Mouse (Mus musculus): ENCODE measurements around the gene Tgds.
"Not testable (repeated sequence)": the region's sequence is repeated elsewhere in the genome, so short reads cannot be mapped to it uniquely, and the experiment has no call there.

Gene Tgds

DNA sequence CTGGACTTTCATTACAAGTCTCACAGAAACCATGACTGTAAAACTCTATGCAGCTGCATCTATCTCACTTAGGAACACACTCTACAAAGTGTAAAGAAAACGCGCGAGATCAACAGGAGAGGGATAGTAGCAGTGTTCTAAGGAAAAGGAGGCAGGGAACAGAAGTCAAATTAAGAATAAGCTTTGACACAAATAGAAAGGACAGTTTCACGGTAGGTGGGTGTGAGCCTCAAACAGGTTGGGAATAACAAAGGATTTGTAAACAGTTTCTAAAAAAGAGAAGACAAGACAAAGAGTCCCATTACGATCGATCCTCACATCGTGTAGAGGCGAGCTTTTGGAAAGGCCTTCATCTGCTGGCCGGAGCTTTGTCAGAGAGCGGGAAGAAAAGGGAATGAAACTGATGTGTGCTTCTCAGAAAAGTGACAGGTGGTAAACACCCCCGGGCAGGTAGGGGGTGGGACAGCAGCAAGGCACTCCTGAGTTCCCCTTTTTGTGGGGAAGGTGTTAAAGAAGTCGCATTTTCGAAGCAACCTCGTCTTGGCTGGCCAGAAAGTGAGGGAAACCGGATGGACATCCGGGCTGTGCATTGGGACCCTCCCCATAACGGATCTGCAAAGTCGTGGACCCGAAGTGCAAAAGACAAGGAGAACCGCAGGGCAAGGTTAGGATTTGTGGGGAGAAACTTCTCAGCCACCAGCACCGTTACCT lies 469 bp downstream of the Tgds start:
- DNase-seq = peak in 1 of 2 experiments; percentile 59

DNA sequence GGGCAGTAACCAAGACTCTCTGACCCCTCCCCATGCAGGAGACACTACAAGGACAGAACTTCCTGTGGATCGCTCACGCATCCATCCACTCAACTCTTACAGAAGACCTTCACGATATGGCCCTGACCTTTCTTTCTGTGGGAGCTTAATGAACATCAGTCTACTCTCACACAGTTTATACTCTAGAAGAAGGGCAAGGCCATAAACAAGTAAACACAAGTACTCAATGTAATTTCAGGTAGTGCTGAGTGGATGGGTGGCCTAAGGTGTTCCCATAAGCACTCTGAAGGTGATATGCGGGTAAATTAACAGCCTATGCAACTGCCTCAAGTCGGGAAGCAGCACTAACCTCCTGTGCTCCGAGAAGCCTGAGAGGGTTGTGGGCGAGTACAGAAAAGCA lies 1.1 kb downstream of the Tgds start:
- DNase-seq = no peak

DNA sequence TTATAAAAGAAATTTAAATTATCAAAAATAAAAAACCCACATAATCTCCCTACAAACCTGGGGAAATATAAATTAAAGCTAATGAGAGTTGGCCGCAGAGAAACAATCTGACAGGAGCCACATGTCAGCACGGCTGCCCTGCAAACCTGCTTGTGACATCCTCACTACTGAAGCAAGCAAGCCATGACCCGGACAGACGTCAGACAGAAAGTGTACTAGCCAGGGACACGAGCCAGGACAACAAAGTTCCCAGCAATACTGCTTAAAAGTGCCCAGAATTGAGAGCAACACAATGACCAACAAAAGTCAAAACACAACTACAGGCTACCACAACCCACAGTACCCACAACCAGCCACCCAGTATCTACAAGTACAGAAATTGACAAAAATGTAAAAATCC lies 6.3 kb downstream of the Tgds start:
- no peak for DNase-seq

DNA sequence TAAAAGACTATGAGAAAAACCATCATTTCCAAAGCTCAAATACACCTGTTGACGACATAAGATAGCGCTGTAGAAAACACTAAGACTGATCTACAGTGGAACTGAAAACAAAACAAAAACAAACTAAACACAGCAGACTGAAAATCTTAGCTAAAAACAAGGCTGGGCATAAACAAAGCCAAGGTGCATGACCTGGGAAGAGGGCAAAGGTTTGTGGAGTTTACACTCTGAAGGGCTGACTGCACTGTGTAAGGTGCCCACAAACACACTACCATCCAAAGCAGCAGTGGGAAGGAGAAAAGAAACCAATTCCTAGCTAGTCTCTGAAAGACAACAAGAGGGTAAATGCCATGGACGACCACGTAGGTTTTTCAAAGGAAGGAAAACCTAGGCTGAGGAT lies 7.8 kb downstream of the Tgds start:
- no peak for DNase-seq

DNA sequence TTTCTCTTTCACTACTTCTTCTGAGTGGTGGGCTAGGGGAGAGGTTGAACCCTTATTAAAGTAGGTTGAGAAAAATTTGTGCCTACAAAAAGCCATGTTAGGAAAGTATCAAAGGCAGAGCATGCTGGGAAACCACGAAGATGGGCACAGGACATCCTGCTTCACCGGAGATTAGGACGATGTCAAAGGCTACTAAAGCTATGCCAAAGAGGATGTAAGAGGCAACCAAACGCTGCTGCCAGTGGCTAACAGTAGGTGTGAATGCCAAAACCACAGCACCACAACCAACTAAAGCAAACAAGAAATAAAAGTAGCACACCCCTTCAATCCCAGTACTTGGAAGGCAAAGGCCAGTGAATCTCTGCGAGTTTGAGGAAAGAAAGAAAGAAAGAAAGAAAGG lies 8.4 kb downstream of the Tgds start:
- no peak for DNase-seq

DNA sequence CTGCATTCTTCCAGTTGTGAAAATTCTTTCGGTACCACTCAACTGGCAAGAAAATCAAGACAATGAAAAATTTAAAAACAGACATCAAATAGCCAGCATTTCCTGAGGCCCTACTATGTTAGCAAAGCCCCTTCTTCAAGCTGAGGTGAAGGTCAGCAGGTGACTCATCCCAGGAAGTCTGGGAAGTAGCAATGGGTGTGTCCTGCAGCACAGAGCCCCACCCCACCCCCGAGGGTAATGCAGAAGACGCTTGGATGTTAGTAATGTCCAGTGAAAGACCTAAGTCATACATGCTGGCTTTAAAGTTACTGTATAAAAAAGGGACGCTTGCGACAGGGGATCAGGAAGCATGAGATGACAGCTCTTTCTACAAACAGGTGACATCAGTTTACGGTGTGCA lies 19.4 kb downstream of the Tgds start:
- DNase-seq = no peak

DNA sequence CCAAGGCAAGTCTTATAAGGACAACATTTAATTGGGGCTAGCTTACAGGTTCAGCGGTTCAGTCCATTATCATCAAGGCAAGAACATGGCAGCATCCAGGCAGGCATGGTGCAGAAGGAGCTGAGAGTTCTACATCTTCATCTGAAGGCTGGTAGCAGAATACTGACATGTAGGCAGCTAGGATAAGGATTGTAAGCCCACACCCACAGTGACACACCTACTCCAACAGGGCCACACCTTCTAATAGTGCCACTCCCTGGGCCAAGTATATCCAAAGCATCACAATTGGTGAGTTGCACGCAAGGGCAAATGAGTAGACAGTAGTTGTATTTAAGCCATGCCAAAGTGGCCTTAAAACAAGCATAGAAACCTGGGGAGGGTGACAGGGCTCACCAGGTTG lies 25.1 kb downstream of the Tgds start:
- DNase-seq = not testable (repeated sequence)

DNA sequence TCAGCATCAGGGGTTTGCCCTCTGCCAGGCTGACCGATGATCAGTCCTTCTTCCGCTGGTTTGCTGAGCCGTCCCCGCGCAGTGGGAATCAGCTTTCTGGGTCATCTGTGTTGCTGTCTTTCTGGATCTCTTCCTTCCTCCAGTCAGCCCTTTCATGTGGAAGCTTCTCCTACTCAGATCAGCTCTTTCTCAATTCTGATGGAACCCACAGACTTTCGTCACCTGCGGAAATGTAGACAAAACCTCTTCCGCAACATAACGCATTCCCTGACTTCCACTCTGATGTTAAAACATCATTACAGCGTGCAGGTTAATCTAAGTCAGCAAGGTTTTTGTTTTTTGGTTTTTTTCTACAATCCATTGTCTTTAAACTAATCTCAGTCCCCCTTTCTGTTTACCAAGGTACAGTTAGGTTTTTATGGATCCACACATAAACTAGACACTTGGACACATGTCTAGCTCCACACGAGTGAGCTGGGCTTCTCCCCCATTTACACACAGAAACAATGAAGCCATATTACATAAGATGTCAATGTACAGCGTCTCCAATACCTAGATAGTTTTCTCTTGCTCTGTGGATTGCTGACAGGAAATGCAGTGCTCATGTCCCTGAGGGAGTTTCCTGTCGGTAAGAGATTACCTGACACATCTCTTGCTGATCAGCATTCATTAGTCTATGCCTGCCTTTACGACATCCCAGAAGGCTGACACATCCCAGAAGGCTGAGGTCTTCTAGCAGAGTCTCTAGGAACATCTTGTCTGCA lies 31.1 kb downstream of the Tgds start:
- DNase-seq = no peak

DNA sequence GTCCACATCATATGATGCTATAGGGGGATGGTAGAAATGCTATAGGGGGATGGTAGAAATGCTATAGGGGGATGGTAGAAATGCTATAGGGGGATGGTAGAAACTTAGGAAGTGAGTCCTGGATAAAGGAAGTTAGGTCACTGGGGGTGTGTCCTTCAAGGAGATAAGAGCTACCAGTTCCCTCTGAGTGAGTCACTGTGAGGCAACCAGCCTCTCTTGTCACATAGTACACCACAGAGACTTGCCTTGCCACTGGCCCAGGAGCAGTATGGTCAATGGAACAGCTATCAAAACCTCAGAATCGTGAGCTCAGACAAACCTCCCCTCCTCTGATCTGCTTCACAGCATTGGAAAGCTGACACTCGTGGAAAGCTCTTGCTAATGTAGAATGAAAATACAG lies 34.3 kb downstream of the Tgds start:
- no peak for DNase-seq

DNA sequence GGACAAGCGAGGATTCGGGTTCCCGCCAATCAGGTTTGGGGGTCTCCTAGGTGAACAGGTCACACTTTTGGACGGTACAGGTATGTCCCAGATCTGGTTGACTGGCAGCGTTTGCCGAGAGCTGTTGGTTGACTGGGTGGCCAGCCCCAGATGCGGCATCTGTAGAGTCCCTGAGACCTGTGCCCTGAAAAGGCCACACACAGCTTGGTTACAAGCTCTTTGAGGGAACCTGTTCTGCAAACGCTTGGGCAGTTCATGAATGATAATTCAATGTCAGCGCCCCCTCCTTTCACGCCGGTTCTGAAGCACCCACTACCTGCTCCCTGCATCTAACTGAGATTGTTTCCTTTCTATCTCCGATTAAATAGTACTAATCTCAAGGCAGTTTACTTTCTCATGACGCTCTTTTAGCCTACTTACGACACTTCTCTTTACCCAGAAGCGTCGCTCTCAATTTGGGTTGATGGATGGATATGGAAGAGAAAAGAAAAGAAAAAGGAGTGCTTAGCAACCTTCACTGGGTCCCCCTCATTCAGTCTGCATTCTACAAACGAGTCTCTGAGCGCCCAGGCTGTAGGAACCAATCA lies 42.7 kb downstream of the Tgds start:
- no peak for DNase-seq

DNA sequence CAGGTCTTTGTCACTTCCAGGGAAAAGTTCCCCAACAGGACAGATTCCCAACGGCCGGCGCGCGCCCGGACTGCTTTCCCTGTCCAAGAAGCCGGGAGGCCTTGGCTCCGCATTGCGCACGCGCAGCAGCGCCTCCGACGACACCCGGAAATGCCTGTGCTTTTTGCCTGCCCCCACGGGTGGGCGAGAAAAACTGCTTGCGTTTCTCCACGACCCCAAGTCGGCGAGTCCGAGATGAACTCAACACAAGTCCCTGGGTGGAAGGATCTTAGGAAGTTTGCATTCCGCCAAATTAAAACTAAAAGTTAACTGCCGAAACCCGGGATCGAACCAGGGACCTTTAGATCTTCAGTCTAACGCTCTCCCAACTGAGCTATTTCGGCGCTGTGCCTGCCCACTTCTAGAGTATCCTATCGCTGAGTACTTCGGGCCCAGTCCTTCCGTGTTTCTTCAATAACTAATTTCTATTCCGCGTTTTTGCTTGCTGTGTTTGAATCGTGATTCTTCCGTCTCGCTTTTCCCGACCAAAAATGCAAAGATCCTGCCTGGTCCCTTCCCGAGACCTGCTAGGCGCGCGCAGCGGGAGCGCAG lies 43.2 kb downstream of the Tgds start:
- peak; percentile 90 to 93 for DNase-seq

DNA sequence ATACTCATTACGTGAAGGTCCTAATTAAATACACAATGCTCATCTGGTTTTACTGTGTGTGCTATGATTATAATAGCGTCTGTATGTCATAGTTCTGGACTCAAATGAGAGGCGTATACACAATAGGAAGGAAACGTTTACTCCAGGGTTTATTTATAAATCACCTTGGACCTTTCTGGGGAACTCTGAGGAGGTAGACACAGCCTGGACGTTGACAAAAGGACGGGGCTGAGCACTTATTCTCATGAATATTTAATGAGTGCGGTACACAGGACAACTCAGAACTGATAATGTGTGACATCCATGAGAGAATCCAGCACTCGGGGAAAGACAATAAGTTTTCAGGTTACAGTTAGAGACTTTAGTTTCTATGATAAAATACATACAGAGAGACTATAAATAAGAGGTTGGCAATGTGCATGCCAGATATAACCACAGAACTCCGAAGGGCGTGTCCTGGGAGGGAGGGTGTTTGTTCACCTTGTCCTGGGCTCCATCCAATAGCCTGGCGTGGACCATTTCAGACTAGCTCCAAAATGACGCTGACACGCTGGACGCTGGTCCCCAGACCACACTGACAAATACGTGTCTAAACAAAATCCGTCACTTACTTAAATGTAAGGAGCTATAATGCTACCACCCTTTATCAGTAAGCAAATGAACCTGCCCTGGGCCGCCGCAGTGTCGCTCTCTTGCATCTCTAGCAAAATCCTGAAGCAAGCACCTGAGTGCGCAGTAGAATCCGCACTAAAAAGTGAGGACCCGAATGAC lies 43.9 kb downstream of the Tgds start:
- peak; percentile 1 to 4 for DNase-seq

DNA sequence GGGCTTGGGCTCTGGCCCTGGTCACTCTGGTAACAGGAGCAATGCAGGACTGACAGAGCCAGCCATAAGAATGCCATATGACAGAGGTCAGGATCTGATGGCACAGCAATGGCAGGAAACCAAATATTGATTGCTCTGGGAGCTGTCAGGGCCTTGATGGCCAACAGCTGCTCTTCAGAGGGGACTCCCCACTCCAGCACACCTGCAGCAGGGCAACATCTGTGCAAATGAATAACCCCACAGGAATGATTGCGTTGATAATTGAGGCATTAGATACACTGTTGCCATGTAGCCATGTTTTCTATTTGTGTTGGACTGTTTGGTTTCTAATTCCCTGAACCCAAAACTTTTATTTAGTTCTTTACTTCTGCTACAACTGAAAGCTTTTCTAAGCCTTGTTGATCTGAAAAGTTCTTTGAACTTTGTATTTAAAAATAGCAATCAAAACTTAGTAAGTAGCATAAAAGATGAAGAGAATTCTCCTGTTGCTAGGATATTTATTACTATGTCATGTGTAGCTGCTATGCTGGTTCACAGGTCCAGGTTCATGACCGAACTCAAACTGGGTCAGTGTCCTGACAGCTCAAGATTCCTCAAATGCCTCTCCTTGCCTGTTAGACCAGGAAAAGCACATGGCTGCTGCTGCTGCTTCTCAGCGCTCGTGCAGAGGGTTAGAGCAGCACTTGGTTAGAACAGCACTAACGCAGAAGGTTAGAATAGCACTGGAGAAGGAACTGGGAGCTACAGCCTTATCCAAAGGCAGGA lies 46.1 kb downstream of the Tgds start:
- DNase-seq = no peak

DNA sequence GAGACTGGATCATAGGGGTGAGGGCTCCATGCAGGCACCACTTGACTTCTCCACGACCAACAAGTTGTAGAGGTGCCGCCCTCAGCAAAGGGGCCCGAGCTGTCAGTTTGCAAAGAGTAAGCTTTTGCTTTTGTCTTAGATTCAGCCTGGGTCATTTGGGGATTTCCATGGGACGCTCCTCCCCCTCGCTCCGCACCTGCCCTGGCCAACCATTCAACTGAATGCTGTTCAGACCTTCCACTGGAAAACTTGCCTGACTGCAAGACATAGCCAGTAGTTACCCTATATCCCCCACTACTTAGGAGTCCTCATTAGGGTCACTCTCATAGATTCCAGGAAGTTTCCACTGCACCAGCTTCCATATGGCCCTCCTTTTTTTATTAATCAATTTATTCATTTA lies 48.7 kb downstream of the Tgds start:
- no peak for DNase-seq

DNA sequence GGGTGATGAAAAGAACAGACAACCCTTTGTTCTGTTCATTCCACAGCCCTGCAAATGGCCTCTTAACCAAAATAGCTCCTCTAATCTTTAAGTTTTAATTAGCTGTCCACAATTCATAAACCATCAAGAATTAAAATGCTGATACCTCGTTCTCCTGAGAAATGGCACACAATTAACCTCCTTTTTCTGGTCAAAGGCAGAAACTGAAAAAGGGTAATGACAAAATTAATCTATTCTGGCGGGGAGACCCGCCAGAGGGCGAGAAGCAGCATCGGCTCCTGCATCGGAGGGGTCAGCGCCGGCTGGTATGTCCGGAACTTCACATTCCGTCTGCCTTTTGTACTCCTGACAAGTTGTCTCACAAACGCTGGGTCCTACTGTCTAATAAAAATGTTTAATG lies 51.9 kb downstream of the Tgds start:
- DNase-seq = no peak

DNA sequence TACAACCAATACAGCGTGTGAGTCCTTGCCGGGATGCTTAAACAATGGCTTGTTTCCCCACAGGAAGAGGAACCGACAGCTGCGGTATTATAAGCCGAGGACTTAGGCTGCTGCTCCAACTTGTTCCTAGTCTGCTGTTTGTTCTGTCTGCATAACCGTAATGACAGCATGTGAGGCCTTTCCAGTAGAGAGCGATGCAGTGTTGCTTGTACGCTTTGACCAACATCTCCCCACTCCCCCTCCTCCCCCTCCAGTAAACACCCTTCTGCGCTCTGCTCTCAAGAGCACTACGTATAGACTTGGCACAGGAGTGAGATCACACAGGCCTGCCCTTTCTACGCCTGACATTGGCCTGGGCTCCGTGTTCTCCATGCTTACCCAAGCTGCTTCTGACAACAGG lies 62.5 kb downstream of the Tgds start:
- DNase-seq = no peak

DNA sequence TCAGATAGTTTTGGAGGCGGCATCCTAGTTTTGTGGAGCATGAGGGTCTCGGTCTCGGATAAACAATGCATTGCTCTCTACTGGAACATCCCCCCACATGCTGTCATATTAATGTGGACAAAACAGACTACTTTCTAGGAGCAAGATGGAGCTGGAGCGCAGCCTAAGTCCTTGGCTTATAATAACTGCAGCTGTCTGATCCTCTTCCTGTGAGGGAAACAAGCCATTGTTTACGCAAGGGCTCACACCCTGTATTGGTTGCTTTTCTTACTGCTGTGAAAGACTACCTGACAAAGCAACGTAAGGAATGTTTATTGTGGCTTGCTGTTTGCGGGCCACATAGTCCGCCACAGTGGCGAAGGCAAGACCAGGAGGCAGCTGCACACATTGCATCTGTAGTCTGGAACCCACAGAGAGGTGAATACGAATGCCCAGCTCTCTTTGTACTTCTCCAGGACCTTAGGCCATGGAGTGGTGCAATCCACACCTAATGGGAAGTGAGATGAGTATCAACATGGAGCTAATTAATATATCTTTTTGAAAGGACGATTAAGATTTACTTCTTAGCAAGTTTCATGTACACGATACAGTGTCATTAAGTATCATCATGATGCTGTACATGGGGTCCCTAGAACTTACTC lies 63.0 kb downstream of the Tgds start:
- DNase-seq = no peak

All from B cell, adult 2 months (primary cell).